Mouse (Mus musculus): ENCODE measurements around the gene Cdh16.

DNA sequence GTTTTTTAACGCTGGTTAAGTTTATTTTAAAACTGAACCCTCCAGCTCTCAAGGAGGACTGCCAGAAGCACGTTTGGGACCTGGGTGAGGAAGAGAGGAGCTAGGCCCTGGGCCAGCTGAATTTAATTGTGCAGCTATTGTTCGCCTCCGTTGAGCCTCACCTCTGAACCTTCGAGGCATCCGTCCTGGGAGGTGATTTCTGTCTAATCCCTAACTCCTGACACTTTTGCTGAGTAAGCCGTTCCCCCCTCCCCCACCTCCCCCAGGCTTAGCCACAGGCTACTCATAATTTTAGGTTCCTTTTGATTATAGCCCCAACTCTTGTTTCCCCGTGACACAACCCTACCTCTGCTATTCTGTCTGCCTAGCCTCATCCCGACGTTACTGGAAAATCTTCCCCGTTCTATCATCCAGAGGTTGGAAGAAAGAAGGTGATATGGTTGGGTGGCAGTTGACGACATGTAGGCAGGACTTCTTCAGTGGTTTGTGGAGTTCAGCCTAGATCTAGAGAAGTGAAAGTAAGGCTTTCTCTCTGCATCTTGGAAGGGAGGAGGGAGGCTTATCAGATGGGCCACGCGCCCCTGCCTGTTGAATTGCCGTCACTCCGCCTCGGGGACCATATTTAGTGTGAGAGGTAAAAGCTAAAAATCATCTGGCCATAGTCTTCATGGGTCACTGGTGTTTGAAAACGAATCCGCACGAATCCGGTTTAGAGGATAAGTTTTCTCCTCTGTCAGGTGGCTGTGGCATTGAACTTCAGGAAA lies 28.2 kb downstream of the Cdh16 start:
- TF ChIP-seq CTCF (IDR thresholded peaks at IDR 0.05; ENCODE audit: low read depth), result no peak
- TF ChIP-seq EP300 (IDR thresholded peaks at IDR 0.05; ENCODE audit: low read depth), result no peak

Measured in liver, postnatal 0 days (tissue).